Mouse (Mus musculus) midbrain, embryonic 12.5 days (tissue): ENCODE data around the gene Phkg1. TPM values are rescaled to one million over a fixed set of nuclear protein-coding genes. Genes with fewer than 3 reads are reported as not detected.
A peak's percentile ranks its signal among the peaks of the same experiment; 100 is the strongest.
"Not testable (repeated sequence)": the region's sequence is repeated elsewhere in the genome, so short reads cannot be mapped to it uniquely, and the experiment has no call there.

Experiments
- ATAC-seq: fragments of 200-750 bp; cut with Nextera tagmentation; 2 replicates; pipeline ENCODE4 v1.8.0; 2017; ENCODE audit warnings: low read depth, moderate TSS enrichment, moderate library complexity; ENCODE audit not compliant: low FRiP score
- H3K27ac ChIP-seq: fragments of 300-500 bp; sonication (generic); replicated peaks from 2 replicates; pipeline ENCODE4 v1.5.1; 2016; ENCODE audit warnings: mild to moderate bottlenecking
- H3K27me3 ChIP-seq: fragments of 300-500 bp; sonication (generic); 2 replicates; pipeline ENCODE4 v1.6.1; 2016; ENCODE audit warnings: mild to moderate bottlenecking
- H3K36me3 ChIP-seq: fragments of 300-500 bp; sonication (generic); 2 replicates; pipeline ENCODE4 v1.6.1; 2016
- H3K4me1 ChIP-seq: fragments of 300-500 bp; sonication (generic); 2 replicates; pipeline ENCODE4 v1.6.1; 2016
- H3K4me2 ChIP-seq: fragments of 300-500 bp; sonication (generic); replicated peaks from 2 replicates; pipeline ENCODE4 v1.6.1; 2016; ENCODE audit warnings: mild to moderate bottlenecking, moderate library complexity
- H3K4me3 ChIP-seq: fragments of 300-500 bp; sonication (generic); 2 replicates; pipeline ENCODE4 v1.5.1; 2016; ENCODE audit warnings: mild to moderate bottlenecking
- H3K9ac ChIP-seq: fragments of 300-500 bp; sonication (generic); replicated peaks from 2 replicates; pipeline ENCODE4 v1.6.1; 2016; ENCODE audit warnings: mild to moderate bottlenecking, moderate library complexity
- H3K9me3 ChIP-seq: fragments of 300-500 bp; sonication (generic); 2 replicates; pipeline ENCODE4 v1.6.1; 2016; ENCODE audit warnings: mild to moderate bottlenecking
- WGBS: fragments of 180-500 bp; shearing (Covaris S2); methylation state at CpG from one replicate; pipeline ENCODE4 v1.1.7; 2016; 5-methylcytosine and 5-hydroxymethylcytosine counted together
- polyA plus RNA-seq: library from polyadenylated mRNA; unstranded; fragments of >200 nt; fragmentation: Nextera tagmentation; extraction: Ambion mirVana; gene quantifications from 2 replicates; pipeline ENCODE4 v1.2.1, GENCODE M21; 2016

The Phkg1 gene
- 0.18 and 0.22 TPM in 2 replicates for polyA plus RNA-seq

DNA sequence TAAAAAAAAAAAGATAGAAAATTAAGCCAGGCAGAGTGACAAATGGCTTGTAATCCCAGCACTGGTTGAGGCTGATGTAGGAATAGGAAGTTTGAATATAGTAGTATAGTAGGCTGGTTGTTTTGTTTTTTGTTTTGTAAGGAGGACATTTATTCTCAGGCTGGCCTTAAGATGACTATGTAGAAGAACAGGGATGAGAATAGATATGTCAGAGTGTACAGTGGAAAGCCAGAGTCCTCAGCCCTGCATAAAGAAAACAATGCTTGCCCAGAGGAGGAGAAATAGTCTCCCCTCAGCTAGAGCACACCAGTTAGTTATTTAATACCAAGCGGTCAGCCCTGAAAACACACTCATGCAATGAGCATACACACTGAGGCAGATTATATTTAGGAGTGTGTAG, at the start of gene Phkg1:
TSS of gene Phkg1 (minus strand) at position 101 of the 400 bp plus-strand sequence.
- Histone ChIP-seq H3K4me3 (no peak within 1 kb of the TSS), H3K27me3 (peaks cover 2% of the 10 kb centered on the region; the same call in 1 of the 2 replicates), H3K36me3 (no peaks in the 10 kb centered on the region), H3K27ac (no peak within 1 kb of the TSS), H3K9ac (no peak within 1 kb of the TSS), H3K4me1 (peaks cover 8% of the 10 kb centered on the region), H3K4me2 (no peak within 1 kb of the TSS), H3K9me3 (no peaks in the 10 kb centered on the region)
- ATAC-seq = no peak
- WGBS = 98% methylated on average over 1 of the region's 1 CpGs

DNA sequence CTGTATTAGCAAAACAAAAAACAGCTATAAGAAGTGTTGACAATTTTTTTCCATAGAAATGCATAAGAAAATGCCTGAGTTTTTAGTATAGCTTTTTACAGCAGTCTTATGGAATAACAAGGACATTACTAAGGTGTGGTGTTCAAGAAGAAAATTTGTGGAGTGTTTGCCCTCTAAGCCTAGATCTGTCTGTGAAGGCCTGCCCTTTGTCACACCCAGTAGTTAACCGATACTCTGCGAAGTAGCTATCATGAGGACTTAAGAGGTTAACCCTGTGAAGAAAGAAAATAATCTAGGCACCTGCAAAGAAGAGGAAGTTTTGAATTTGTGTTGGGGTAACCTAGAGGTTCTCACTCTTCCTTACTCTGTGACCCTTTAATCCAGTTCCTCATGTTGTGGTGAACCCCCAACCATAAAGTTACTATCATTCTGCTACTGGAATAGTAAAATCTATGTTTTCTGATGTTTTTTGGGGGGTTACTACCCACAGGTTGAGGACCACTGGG, 49.2 kb upstream of the Phkg1 start:
- no peak overlapping the region for H3K9ac ChIP-seq
- no peaks in the 10 kb centered on the region; the same call in 1 of the 2 replicates for H3K36me3 ChIP-seq
- no peaks in the 10 kb centered on the region for H3K27me3 ChIP-seq
- WGBS = 89% methylated on average over 2 of the region's 2 CpGs
- no peak overlapping the region for H3K4me3 ChIP-seq
- H3K27ac ChIP-seq = no peak overlapping the region
- no peak for ATAC-seq
- no peak overlapping the region for H3K4me2 ChIP-seq
- no peaks in the 10 kb centered on the region for H3K9me3 ChIP-seq
- peaks cover 4% of the 10 kb centered on the region for H3K4me1 ChIP-seq

DNA sequence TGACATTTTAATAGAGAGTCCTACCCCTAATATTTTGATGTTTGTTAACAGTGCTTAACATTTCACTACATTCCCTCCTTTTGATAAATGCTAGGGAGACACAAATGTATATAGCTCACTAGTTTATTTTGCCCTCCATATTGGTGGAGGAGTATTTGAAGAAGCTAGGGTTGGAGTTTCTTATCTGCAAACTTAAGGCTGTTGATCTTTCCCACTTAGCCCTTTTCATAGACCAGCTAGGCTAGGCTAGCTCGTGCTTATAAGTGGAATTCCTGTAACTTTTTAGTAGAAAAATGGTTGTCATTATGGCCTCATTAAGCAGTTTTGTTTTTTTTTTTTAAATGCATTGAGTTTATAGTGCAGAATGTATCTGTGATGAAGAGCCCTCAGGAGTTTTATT, 45.1 kb upstream of the Phkg1 start:
- Histone ChIP-seq H3K9me3 (no peaks in the 10 kb centered on the region), H3K27ac (no peak overlapping the region), H3K36me3 (no peaks in the 10 kb centered on the region; the same call in 1 of the 2 replicates), H3K4me3 (no peak overlapping the region), H3K9ac (no peak overlapping the region), H3K27me3 (peaks cover 8% of the 10 kb centered on the region; the same call in 1 of the 2 replicates), H3K4me2 (no peak overlapping the region), H3K4me1 (peaks cover 4% of the 10 kb centered on the region)
- ATAC-seq = no peak
- 93% methylated on average over 1 of the region's 1 CpGs for WGBS

DNA sequence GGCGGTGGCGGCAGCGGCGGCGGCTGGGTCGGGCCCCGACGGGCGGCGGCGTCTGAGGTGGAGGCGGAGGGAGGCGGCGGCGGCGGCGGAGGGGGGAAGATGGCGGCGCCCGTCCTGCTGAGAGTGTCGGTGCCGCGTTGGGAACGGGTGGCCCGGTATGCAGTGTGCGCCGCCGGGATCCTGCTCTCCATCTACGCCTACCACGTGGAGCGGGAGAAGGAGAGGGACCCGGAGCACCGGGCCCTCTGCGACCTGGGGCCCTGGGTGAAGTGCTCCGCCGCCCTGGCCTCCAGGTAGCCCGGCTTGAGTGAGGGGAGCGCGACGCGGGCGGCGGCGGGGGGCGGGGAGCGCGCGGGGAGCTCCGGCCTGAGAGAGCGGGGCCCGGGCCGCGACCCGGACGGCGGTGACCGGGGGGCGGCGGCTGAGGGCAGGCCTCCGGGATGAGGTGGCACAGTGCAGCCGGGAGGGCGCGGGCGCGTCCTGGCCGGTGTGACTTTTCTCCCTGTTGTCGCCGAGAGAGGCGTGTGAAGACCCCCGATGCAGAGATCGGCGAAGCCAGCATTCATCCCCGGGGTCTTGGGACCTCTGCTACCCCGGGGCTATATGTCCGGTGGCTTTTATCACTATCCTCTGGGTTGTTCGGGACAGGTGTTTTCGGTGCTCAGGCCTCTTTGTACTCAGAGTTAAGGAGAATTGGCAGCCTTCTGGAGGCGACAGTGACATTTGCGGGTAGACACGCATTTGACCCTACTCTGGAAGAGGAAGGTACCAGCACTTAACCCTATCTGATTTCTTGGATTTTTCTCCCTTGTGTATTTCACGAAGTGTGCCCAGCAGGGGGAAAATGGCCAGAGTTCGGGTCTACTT, 44.0 kb upstream of the Phkg1 start:
- Histone ChIP-seq H3K9ac (peak overlapping the region; percentile 88), H3K27ac (peak overlapping the region; percentile 78), H3K4me3 (peak overlapping the region; percentile 94), H3K4me2 (peak overlapping the region; percentile 78)
- H3K27me3 ChIP-seq, H3K4me1 ChIP-seq, H3K36me3 ChIP-seq, H3K9me3 ChIP-seq: not testable (repeated sequence)
- peak; percentile 73 for ATAC-seq
- under 1% methylated on average over 51 of the region's 82 CpGs for WGBS

GRCm38 (mm10) chr5:129941495-129942045, 43.2 kb upstream of the Phkg1 start, which contains the start of gene Vkorc1l1:
Vkorc1l1 (plus strand) TSS chr5:129941970.
- H3K4me3 ChIP-seq = peak within 1 kb of the TSS; percentile 94
- ATAC-seq = peak; percentile 96
- peak within 1 kb of the TSS; percentile 78 for H3K27ac ChIP-seq
- H3K9ac ChIP-seq = peak within 1 kb of the TSS; percentile 88
- H3K36me3 ChIP-seq = no peaks in the 10 kb centered on the region; the same call in 1 of the 2 replicates
- peaks cover 4% of the 10 kb centered on the region for H3K4me1 ChIP-seq
- H3K27me3 ChIP-seq = peaks cover 8% of the 10 kb centered on the region; the same call in 1 of the 2 replicates
- WGBS = 1% methylated on average over 52 of the region's 59 CpGs
- no peaks in the 10 kb centered on the region for H3K9me3 ChIP-seq
- peak within 1 kb of the TSS; percentile 78 for H3K4me2 ChIP-seq

DNA sequence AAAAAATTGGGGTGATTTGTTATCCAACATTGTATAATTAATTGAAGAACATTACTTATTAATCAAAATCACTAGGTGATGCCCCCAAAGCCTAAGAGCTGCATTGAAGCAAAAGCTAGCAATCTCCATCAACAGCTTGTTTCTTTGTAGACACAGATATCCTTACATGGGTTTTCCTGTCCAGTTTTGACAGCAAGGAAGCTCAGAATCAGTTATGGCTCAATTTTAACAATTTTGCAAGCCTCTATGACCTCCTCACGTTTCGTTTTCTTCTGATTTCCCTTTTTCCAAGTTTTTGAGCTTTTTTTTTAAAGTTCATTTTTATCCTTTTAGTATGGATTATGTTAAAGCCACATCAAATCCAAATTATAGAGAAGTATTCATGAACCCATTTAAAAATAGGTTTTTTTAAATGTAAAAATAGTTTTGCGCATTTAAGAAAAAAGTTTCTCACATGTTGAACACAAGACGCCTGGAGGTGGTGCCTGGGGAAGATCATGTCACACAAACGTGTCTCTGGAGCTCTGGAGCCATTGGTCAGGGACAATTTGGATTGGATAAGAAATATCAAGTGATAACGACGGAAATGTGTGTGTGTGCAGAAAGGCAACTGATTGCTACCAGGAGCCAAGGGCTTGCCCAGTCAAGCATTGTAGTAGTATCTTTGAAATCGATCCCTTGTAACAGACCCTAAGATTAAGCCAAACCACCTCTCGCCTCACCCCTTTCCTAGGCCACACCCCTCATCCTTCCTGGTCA, 42.6 kb upstream of the Phkg1 start:
- Histone ChIP-seq H3K9ac (peak overlapping the region; percentile 28; the same call in 1 of the 2 replicates), H3K27me3 (peaks cover 8% of the 10 kb centered on the region; the same call in 1 of the 2 replicates), H3K36me3 (no peaks in the 10 kb centered on the region; the same call in 1 of the 2 replicates), H3K4me3 (peak overlapping the region; percentile 94), H3K9me3 (no peaks in the 10 kb centered on the region), H3K4me2 (peak overlapping the region; percentile 52), H3K27ac (peak overlapping the region; percentile 71), H3K4me1 (peaks cover 4% of the 10 kb centered on the region)
- 11% methylated on average over 9 of the region's 9 CpGs for WGBS
- ATAC-seq = no peak

DNA sequence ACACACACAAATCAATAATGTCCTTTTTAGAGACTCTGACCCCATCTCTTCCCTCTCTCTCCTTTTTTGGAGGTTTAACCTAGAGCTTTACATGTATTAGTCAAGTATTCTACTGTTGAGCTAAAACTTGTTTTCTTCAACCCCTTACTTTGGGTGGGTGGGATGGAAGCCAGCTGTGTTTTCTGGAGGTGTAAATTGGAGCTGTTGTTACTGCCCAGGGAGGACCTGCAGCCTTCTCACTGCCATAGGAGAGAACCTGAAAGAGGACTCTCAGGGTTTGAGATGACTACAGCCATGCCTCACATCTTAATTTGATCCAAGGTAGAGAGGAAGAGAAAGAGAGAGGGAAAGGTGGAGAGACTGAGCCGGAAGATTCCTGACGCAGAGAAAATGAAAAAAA, 41.9 kb upstream of the Phkg1 start:
- peaks cover 4% of the 10 kb centered on the region for H3K4me1 ChIP-seq
- WGBS = 76% methylated on average over 2 of the region's 2 CpGs
- no peaks in the 10 kb centered on the region for H3K9me3 ChIP-seq
- H3K27me3 ChIP-seq = peaks cover 8% of the 10 kb centered on the region; the same call in 1 of the 2 replicates
- no peaks in the 10 kb centered on the region for H3K36me3 ChIP-seq
- no peak overlapping the region for H3K4me3 ChIP-seq
- no peak for ATAC-seq
- H3K9ac ChIP-seq = no peak overlapping the region
- no peak overlapping the region for H3K4me2 ChIP-seq
- no peak overlapping the region for H3K27ac ChIP-seq

GRCm38 (mm10) chr5:129936941-129937340, 38.6 kb upstream of the Phkg1 start:
- no peaks in the 10 kb centered on the region for H3K36me3 ChIP-seq
- WGBS = 12% methylated on average over 4 of the region's 4 CpGs
- H3K4me1 ChIP-seq = no peaks in the 10 kb centered on the region
- no peak overlapping the region for H3K9ac ChIP-seq
- H3K27me3 ChIP-seq = peaks cover 8% of the 10 kb centered on the region; the same call in 1 of the 2 replicates
- H3K27ac ChIP-seq = no peak overlapping the region
- H3K9me3 ChIP-seq = no peaks in the 10 kb centered on the region
- no peak overlapping the region for H3K4me2 ChIP-seq
- no peak overlapping the region for H3K4me3 ChIP-seq
- ATAC-seq = no peak

- ATAC-seq = no peak
- H3K4me1 ChIP-seq = peaks cover 5% of the 10 kb centered on the region; the same call in 1 of the 2 replicates
- no peaks in the 10 kb centered on the region for H3K27me3 ChIP-seq
- H3K9me3 ChIP-seq = no peaks in the 10 kb centered on the region
- H3K9ac ChIP-seq = no peak overlapping the region
- H3K27ac ChIP-seq = no peak overlapping the region
- 61% methylated on average over 9 of the region's 9 CpGs for WGBS
- no peaks in the 10 kb centered on the region for H3K36me3 ChIP-seq
- no peak overlapping the region for H3K4me3 ChIP-seq
- H3K4me2 ChIP-seq = no peak overlapping the region
Observed at GRCm38 (mm10) chr5:129929924-129930855, 31.8 kb upstream of the Phkg1 start.

DNA sequence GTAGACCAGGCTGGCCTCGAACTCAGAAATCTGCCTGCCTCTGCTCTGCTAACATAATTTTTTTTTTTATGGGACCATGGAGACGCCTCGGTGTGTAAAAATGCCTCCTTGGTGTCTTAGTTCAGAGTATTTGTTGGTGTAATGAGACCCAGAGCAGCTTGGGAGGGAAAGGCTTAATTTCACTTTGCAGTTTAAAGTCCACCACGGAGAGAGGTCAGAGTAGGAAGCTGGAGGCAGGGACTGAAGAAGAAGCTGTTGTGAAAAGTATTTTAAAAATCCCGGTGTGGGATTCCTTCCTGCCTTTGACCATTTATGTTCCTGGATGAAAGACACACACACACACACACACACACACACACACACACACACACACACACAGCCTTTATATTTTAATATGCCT, 27.6 kb upstream of the Phkg1 start:
- WGBS = 81% methylated on average over 5 of the region's 5 CpGs

More for the DNA sequence above, 27.6 kb upstream of the Phkg1 start:
- Histone ChIP-seq H3K4me3 (no peak overlapping the region), H3K27ac (no peak overlapping the region), H3K36me3 (no peaks in the 10 kb centered on the region), H3K4me2 (no peak overlapping the region), H3K27me3 (no peaks in the 10 kb centered on the region), H3K9me3 (no peaks in the 10 kb centered on the region), H3K4me1 (peaks cover 5% of the 10 kb centered on the region; the same call in 1 of the 2 replicates), H3K9ac (no peak overlapping the region)
- ATAC-seq = no peak
